Mouse (Mus musculus): ENCODE data around the gene Ccnc.

The Ccnc gene

DNA sequence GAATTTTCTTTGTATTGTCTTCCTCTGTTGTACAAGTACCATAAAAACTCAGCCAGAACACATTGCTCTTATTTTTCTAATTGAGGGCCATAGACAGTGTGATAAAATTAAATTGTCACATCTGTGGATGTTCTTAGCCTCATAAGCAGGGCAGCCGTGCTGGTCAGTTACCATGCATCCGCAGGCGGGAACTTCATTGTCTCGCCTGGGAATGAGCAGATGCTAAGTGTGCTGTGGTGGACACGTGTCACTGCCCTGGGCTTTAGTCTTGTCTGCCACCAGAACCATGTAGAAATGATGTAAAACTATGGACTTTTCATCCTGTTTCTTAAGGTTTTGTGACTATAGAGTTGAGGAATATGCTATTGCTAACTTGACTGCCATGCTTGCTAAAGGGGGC, 79.7 kb downstream of the Ccnc start:
- DNase-seq (ENCODE audit: low spot score), result no peak
